Mouse (Mus musculus) 416B (cell line): Measurements from ENCODE around the gene Thnsl1.
A peak's percentile ranks its signal among the peaks of the same experiment; 100 is the strongest.

Experiments
- DNase-seq: peaks from one replicate; pipeline ENCODE4 v3.0.0; 2011; ENCODE audit warnings: low read depth

Thnsl1 gene

DNA sequence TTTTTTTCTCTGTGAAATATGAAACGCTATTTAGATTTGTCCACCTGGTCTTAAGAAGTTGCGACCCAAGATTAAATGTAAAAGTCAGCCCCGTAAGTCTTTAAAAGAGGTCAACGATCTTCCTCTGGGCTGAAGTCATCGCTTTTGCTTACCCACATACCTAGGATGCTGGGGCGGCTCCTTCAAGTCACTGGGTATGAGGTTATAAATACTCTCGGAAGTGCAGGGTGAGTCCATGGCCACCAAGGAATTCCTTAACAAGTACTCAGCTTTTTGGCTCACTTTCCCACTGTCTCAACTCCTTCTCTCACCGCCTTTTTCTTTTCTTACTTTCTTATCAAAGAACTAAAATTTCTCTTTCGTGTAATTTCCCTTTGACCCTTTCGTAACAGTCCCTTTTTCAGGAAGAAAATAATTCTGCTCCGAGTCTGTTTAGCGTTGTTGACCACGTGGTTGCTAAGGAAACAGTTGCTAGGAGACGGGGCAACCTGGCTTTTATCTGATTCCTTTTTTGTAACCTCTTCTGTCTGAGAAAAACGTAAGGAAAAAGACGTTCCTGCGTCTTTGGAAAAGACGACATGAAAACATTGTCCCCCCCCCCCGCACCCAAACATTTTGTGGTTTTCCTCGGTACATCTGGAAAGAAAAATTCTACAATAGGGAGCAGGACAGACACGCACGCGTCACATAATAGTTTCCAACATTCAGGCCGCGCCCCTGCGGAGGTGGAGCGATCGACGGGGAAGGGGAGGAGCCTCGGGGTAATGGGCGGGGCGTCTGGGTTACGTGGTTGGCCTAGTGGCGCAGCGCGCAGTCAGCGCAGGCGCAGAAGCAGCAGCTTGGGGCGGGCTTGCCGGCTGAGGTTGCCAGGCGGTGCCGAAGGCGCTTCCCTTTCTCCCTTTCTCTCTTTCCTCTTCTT lies at the start of gene Thnsl1, which contains the start of gene Enkur:
Thnsl1 (plus strand) TSS at position 813 of the 919 bp plus-strand sequence.
Enkur (minus strand) TSS at position 454 of the 919 bp plus-strand sequence.
- DNase-seq, result peak; percentile 97

DNA sequence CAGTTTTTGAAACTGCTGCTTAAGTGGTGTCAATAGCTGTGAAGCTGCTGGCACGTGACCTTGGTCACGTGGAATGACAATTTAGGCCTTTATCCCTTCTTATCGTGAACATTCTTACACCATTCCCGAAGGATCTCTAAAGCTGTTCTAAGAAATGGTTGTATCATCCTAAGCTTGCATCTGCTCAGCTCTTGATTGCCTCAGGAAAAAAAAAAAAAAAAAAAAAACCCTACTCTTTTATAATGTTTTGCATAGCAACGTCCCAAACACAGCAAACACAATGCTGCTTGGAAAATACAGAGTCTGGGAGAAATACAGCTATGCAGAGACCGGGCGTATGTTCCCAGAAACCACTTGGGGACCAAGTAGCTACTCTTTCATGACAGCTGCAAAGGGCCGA lies 41.2 kb upstream of the Thnsl1 start:
- no peak for DNase-seq

DNA sequence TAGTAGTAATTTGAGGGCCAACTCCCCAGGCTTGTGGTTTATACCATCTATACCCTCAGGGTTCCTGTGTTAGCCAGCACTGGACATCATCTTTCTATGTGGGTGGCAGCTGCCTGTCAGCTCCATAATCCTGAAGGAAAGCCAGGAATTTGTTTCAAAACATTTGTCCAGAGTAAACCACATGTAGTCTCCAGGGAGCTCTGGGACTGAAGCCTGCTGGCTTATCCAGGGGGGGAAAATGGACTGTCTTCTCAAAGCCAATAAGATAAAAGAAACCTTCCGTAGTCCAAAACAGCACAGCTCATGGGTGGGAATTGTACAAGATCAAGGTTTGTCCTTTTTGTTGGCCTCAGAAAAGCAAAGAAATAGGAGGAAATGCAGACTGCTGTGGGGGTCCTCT lies 37.6 kb upstream of the Thnsl1 start:
- DNase-seq, result no peak

DNA sequence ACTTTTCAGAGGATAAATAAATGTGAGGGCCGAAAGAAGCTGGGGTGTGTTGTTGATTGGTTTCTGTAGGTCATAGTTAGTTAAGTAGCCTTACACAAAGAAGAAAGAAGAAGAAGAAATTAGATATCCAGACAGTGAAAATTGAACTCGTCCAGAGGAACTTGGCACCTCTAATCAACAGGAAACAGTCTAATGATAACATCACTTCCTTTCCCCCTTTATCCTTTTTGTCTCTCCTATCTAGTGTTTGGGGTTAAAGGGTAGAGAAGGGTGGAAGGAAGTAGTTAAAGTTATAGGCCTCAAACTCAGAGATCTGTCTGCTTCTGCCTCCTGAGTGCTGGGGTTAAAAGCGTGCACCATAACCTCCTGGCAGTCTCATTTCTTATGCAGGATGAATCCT lies 32.7 kb upstream of the Thnsl1 start:
- DNase-seq, result peak; percentile 53

DNA sequence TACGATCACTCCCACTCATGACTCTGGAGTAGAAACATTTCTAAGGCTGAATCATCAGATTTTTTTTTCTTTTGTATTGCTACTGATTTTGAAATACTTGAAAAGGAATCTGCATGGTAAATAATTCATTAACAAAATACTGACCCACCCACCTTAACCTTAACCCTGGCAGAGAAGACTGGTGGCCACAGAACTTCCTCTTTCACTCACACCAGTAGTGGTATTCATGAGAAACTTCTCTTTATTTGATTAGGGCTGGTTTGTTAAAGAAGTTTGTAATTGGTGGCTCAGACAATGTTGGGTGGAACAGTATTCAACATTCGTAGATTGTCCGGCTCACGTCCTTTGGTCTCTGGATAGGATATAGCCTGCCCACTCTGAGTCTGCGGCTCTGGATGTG lies 26.4 kb upstream of the Thnsl1 start:
- DNase-seq, result peak; percentile 71

DNA sequence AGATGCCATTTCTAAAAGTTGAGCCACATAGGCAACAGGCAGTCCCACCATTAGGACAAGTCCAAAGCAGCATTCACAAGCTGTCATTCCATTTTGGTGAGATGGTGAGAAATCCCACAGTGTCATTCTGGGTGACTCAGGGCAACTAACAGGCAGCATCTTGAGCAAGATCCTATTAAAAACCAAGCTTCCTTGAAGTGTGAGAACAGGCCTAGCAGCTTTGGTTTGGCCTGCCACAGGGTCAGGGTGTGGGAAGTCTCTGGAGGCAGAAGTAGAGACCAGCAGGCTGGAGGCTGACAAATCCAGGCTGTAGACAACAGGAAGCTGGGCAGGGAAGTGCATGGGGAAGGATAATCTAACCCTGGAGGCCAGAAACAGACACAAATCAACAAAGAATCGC lies 22.7 kb upstream of the Thnsl1 start:
- DNase-seq, result peak; percentile 72

DNA sequence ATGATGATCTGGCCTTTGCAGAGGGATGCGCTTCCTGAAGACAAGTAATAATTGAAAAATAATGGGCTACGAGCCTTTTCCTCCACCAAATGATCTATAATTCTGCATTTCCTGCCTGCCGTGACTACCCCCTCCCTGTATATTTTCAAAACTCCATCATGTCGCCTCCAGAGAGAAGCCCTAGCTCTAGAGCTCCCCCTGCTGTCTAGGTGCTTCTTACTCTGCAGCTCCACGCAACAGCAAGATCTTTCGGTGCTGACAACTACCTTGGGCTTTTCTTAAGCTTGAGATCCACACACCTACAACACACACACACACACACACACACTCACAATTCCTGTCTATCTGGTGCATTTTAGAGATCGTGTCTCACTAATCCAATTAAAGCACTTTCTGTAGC lies 17.9 kb upstream of the Thnsl1 start:
- peak; percentile 81 for DNase-seq

DNA sequence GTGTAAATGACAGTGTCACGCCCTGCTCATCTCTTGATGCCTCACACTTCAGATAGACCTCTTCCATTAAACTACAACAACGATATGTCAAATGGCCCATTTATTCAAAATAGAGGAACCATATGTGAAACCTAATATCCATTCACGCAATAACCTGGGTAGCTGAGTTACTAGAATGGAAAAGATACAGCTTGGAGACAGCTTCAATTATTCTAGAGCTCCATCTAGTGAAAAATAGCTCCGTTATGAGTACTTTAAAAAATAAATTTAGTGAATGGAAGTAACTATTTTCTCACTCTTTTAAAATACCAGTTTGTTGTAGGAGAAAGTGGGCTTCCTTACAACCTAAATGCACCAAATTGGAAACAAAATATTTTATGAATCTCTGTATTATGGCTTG lies 16.9 kb upstream of the Thnsl1 start:
- peak; percentile 60 for DNase-seq

DNA sequence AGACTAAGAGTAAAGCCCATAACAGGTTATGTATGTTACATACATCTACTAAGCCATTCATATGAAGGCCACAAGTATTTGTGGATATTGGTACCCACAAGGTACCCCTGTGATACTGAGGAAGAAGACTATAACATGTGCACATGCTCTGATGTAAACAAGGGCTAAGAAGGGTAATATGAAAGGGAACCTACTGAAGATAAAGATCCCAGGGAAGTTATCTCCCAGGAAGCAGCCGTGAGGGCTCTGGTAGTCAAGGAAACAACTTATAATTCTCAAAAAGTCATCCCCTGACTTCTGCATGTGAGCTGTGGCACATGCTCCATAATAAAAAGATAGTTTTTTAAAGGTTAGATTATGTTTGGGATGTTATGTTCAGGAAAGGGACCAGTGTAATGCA lies 14.3 kb upstream of the Thnsl1 start:
- DNase-seq, result no peak

DNA sequence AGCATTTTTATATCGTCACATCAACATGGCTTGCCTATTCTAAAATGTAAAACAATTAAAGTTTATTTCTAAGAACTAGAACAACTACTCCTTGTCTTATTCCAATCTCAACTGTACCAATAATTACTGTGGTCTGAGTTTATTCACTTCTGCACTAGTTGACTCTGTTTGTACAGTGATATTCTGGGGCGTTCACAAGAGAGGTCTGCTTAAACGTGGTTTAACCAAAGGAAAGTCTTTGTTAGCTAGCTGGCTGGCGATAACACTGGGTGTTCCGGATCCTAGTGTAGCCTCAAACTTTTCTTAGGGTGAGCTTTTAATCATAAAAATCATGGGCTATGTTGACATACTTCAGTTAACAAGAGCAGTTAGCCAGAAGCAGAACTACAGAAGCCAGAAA lies 10.3 kb upstream of the Thnsl1 start:
- DNase-seq, result no peak

DNA sequence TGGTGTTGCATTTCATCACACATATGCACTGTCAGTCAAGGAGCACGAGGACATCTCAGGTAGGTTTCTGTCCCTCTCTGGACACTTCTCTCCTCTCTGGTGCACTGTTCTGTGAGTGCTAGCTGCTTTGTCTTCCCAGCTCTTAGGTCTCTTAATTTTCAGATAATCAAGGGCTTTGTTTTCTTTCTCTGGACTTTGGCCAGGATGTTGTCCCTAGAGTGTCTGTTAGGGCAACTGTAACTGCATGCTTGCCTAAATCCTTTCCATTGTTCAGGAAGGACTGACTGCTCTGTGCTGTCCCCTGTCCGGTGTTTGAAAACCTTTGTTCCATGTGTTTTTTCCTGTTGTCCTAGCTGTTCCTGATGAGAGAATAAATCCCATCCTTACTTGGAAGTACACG lies 6.5 kb upstream of the Thnsl1 start:
- no peak for DNase-seq

DNA sequence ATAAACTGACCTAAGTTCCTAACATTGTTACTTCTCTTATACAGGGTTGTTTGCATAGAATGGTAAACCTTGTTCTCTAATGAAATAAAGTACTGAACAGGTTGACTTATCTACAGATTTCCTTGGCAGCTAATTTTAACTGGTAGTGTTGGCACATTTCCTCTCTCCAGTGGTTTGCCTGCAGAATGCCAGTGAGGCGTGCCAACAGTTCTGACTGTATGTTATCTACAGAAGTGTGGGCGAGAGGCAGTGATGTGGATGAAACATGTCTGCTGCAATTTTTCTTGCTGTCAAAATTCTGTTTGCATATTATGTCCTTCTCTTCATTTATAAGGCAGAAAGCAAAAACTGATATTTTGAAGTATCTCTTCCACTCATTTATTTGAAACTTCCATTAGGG lies 2.8 kb upstream of the Thnsl1 start:
- DNase-seq, result no peak

DNA sequence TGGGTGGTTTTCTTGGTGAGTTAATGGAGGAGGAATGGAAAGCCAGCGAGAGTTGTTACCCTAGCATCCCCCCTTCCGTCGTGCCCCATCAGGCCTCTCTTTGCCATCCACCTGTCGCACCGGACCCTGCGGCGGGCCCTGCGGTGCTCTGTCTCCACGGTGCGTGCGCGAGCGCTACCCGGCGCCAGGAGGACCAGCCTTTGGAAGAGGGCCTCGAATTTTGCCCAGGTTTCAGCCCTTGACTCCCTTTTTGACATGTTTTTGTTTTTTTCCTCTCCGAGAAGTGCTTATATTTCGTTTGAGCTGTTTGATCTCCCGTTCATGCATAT lies 271 bp downstream of the Thnsl1 start:
- DNase-seq, result no peak

DNA sequence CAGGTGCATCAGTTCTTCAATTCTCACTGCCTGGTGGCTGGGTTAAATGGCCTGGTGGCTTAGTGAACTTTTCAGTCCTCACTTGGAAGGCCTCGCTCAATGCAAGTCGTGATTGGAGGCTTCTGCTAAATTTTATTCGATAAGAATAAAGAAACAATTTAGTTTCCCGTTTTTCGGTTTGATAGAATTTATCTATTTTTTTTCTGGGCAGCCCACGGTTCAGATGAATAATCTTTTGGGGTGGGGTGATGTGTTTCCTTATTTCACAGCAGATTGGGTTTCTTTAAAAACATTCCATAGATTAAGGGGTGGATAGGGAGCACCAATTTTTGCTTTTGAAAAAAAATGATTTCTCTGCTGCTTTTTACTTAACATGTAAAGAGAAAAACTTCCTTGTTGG lies 754 bp downstream of the Thnsl1 start:
- DNase-seq, result no peak

DNA sequence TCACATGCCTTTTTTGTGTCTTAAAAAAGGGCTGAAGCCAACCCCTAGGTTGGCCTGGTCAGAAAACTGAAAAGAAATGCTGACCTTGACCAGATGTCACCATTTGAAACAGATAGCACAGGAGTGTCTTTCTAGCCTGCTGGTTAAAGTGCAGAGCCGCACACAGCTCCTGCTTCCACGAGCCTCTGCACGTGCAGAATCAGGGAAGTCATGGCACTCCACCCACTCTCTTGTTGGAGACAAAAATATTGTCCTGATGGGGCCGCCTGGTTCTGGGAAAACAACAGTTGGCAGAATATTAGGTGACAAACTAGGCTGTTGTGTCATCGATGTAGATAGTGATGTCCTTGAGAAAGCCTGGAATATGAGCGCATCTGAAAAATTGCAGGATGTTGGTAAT lies 5.8 kb downstream of the Thnsl1 start:
- DNase-seq, result no peak

DNA sequence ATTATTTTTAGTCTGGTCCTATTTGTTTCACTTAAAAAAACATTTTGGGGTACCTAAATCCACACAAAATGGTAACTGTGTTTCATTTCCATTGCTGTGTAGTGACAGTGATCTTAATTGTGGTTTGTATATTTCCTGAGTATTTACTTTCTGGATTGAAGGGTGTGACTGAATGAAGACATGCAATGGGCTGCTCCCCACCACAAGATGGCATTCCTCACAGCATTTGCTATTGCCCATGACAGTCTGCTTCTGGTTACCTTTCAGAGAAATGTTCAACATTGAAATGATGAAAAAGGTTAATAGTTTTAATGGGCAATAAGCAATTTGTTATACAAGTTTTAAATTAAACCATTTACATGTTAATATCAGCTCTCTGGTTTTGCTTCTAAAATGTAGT lies 8.8 kb downstream of the Thnsl1 start:
- DNase-seq, result peak; percentile 48

DNA sequence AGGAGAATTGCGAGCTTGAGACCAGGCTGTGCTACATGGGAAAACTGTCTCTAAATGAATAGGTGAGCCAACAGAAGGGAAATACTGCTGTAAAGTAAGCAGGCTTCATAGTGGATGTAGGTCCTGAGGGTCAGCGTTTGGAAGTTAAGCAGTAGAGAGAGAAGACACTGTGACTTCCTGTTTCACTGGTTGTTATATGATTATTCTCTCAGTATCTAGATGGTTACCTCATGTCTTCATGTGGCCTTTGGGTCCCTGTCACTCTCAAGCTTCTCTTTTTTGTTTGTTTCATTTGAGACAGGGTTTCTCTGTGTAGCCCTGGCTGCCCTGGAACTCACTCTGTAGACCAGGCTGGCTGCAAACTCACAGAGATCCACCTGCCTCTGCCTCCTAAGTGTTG lies 9.8 kb downstream of the Thnsl1 start:
- DNase-seq, result no peak

DNA sequence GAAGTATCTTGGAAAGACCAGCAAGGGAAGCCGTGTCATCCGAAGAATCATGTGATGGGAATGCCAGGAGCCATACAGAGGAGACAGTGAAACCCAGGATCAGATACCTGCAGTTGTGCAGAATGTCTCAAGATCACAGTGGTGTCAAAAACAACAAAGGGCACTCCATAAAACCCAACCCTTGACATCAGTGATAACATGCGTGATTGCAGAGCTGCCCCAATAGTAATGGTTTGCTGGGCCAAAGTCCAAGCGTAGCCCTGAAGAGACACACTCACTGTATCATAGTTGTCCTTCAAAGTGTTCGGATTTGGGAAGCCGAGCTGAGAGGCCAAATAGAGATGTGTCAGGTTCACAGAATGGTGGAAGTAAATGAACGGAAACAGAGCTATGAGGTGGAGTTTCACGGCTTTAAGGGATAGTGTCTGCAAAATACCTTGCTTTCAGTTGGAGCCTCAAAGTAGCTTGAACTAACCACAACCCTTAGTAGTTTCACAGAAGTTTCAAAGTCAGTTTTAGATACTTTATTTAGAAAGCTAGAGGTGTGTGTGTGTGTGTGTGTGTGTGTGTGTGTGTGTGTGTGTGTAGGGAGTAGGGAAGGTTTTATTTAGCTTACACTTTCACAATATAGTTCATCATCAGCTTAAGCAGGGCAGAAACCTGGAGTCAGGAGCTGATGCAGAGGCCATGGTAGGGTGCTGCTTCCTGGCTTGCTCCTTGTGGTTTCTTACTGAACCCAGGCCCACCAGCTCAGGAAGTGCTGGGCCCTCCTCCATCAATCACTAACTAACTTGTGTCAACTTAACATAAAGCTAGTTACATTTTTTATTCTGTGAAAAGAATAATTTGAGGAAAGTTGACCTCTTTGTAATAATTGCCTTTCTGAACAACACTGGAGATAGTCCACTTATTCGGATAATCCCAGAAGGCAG lies 17.2 kb downstream of the Thnsl1 start:
- peak; percentile 65 for DNase-seq

DNA sequence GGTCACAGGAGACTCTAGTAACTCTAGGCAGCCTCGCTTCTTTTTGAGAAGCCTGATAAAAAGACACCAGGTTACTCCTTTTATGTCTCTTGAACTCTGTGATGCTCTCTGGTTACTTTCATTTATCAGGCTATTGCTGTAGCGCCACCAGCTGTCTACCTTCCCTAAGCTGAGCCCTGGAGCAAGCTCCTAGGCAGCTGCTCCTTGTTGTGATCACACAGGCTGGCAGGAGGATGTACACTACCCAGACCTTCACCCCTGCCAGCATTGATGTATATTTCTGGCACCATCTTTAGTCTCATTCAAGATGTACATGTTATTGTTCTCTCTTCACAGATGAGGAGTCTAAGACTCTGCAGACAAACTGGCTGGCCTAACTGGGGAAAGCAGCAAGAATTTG lies 24.8 kb downstream of the Thnsl1 start:
- DNase-seq, result no peak

DNA sequence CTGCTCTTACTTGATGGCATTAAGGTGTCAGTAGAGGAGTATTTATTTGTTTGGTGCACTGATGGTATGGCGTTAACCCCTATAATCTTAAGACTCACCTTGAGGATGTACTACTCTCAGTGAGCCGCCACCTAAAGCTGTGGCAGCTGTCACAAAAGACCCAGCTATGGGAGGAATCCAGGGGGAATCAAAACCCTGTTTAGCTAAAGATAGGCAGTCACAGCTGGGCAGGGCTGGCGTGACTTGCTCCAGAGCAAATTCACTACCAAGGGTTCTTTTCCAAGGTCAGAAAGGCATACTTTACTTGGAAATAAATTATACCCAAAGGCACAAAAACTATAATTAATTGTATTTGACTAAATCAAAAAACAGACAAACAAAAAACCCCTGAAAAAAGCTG lies 25.6 kb downstream of the Thnsl1 start:
- no peak for DNase-seq

DNA sequence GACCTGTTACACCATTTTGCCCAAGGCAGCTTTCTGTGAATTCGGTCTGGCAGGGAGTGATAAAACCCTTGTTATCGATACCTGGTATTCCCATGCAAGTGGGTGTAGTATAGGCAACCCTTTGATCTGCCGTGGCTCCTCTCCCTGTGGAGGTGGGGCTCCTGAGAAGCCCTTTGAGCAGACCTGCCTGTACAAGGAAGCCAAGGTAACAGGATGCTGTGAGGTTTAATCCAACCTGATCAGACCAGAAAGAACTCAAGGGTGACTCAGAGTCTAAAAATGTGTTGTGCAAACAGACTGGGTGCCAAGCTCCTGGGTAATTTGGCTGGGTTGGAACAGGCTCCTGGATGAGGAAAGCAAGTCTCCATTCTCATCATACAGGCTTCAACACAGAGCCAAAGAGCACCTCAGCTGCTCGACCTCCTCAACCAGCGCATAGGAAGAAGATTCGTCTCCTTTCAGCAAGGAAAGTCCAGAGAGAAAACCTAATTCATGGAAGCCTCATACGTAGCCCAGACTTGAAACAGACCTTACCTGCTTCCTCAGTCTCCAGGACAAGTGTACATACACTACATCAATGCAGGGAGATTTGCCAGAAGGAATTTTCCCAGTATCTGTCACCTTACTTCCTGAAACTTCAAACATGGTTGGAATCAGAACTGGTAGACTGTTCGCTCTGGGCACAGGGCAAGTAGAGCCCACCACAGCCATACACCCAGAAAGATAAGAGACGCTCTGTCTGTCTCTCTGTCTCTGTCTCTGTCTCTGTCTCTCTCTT lies 29.5 kb downstream of the Thnsl1 start:
- no peak for DNase-seq

DNA sequence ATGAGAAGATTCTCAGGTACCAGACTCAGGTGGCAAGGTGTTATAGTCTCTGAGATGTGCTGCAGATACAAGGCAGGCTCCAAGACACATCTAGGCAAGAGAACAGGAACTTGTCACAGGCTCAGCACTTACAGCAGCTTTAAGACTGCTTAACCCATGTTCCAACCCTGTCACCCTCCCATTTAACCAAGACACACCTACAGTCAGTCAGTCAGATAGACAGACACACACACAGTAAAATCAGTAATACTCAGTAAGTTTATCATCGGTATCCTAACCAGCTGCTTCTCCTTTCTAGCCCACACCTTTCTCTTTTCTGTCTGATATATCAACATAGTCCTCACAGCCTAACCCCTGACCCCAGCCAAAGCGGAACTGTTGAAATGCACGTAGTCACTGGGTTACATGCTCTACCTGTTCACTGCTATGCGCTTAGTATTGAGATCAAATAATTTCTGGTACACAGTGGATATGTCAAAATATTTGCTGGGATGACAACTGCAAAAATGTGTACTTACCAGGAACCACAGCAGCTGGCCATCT lies 30.4 kb downstream of the Thnsl1 start:
- no peak for DNase-seq
